Mouse (Mus musculus): ENCODE measurements at regions not wholly inside any gene's neighbourhood (a gene's known extent, or its start where the extent isn't known, plus 50 kb on each side); places are given as distances from the start of the nearest gene placed in this dataset.

GRCm38 (mm10) chr8:112078621-112079020, 63.8 kb upstream of the Gm6793 start:
- no peaks in the 10 kb centered on the region for H3K36me3 ChIP-seq (ENCODE audit: control insufficient read depth, insufficient read depth, low read length)
- H3K4me2 ChIP-seq (ENCODE audit: low read depth, low read length) = no peak overlapping the region
- H3K4me1 ChIP-seq (ENCODE audit: control insufficient read depth, insufficient read depth, low read length) = no peaks in the 10 kb centered on the region
- H3K9me3 ChIP-seq (ENCODE audit: control insufficient read depth, low read length) = no peaks in the 10 kb centered on the region
- no peak for ATAC-seq
- no peak overlapping the region for H3K27ac ChIP-seq (ENCODE audit: low read length)
- WGBS = 78% methylated on average over 10 of the region's 10 CpGs
- no peak overlapping the region for H3K9ac ChIP-seq (ENCODE audit: low read depth, low read length)
- no peaks in the 10 kb centered on the region for H3K27me3 ChIP-seq (replicated peaks; ENCODE audit: control insufficient read depth, insufficient read depth, low read length)
- no peak overlapping the region for H3K4me3 ChIP-seq (ENCODE audit: low read length)

- no peak overlapping the region for H3K9ac ChIP-seq (ENCODE audit: low read depth, low read length)
- ATAC-seq = no peak
- H3K27me3 ChIP-seq (replicated peaks; ENCODE audit: control insufficient read depth, insufficient read depth, low read length) = no peaks in the 10 kb centered on the region
- H3K27ac ChIP-seq (ENCODE audit: low read length) = no peak overlapping the region
- H3K4me2 ChIP-seq (ENCODE audit: low read depth, low read length) = no peak overlapping the region
- H3K4me3 ChIP-seq (ENCODE audit: low read length) = no peak overlapping the region
- 77% methylated on average over 14 of the region's 14 CpGs for WGBS
- no peaks in the 10 kb centered on the region for H3K4me1 ChIP-seq (ENCODE audit: control insufficient read depth, insufficient read depth, low read length)
- no peaks in the 10 kb centered on the region for H3K9me3 ChIP-seq (ENCODE audit: control insufficient read depth, low read length)
- no peaks in the 10 kb centered on the region for H3K36me3 ChIP-seq (ENCODE audit: control insufficient read depth, insufficient read depth, low read length)
These were observed 57.4 kb upstream of the Gm6793 start for GRCm38 (mm10) chr8:112072205-112072604.

GRCm38 (mm10) chr8:112070251-112070650, 55.4 kb upstream of the Gm6793 start:
- ATAC-seq = no peak
- Histone ChIP-seq H3K36me3 (ENCODE audit: control insufficient read depth, insufficient read depth, low read length) (no peaks in the 10 kb centered on the region), H3K4me1 (ENCODE audit: control insufficient read depth, insufficient read depth, low read length) (no peaks in the 10 kb centered on the region), H3K9me3 (ENCODE audit: control insufficient read depth, low read length) (no peaks in the 10 kb centered on the region), H3K27ac (ENCODE audit: low read length) (no peak overlapping the region), H3K27me3 (replicated peaks; ENCODE audit: control insufficient read depth, insufficient read depth, low read length) (no peaks in the 10 kb centered on the region), H3K4me3 (ENCODE audit: low read length) (no peak overlapping the region), H3K9ac (ENCODE audit: low read depth, low read length) (no peak overlapping the region), H3K4me2 (ENCODE audit: low read depth, low read length) (no peak overlapping the region)
- WGBS = 79% methylated on average over 8 of the region's 8 CpGs

All from intestine, embryonic 16.5 days (tissue).